Mouse (Mus musculus): ENCODE measurements around the gene Ddx5. TPM values are rescaled to one million over a fixed set of nuclear protein-coding genes. Genes with fewer than 3 reads are reported as not detected.
"Not testable (repeated sequence)": the region's sequence is repeated elsewhere in the genome, so short reads cannot be mapped to it uniquely, and the experiment has no call there.

Gene Ddx5
- polyA plus RNA-seq, 1 experiment = 601 TPM

DNA sequence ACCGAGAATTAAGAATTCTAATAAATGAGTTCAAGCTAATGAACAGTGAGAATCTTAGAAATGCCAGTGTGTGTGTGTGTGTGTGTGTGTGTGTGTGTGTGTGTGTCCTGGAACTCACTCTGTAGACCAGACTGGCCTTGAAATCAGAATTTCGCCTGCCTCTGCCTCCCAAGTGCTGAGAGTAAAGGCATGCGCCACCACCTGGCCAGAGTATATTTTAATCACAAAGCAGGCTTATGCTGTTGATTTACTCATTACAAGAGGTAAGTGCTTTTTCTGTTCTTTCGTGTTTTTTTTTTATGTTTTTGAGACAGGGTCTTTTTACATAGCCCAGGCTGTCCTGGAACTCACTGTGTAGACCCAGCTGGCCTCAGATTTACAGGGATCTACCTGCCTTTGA lies 4.9 kb upstream of the Ddx5 start:
- no peak for DNase-seq (ENCODE audit: extremely low spot score in 1 of 2, low spot score in 1 of 2)

DNA sequence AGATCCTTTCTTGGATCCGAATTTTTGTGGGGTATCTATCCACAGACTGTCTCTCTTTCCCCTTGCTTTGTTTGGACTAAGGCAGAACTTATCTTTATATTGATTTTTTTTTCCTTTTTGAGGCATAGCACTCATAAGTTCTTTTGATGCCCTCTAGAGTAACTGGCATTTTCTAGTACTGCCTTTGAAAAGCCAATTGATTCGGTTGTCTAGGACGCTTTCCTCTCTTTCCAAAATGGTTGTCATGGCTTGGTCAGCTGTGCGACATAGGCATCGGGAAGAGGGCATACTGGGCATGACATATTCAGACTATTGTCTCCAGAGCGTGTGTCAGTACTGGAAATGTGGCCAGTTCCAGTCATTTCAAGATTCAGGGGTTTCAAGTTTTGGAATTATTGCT lies 664 bp upstream of the Ddx5 start:
- no peak for DNase-seq (ENCODE audit: extremely low spot score in 1 of 2, low spot score in 1 of 2)

DNA sequence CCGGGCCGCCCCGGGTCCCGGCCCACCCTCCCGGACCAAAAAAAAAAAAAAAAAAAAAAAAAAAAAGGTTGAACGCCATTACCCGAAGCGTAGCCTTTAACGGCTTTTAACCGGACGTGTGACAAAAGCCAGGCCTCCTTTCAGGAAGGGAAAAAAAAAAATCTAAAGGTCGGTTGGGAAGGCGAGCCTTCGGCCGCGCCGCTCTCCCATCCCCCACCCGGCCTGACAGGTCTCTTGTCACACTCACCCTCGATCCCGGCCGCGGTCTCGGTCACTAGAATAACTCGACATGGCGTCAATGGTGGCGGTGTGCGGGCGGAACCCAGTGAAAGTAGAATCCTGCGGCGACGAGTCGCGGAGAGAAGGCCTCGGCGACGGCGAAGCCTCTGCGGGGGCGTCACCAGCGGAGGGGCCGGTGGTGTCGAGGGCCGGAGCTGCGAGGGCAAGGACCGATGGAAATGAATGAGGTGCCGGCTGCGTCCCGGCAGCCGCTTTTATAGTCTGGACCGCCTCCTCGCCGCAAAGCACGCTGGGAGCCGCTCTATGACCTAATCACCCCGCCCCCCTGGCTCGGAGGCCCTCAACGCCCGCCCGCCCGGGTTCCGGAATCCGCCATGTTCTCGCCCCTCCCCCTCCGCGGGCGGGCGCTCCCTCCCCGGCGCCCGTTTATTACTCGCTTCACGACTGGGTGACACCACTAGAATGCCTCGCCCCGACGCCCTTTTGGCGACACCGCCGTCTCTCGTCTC lies 785 bp downstream of the Ddx5 start:
- peak; percentile 94 to 99 for DNase-seq (ENCODE audit: extremely low spot score in 1 of 2, low spot score in 1 of 2)

DNA sequence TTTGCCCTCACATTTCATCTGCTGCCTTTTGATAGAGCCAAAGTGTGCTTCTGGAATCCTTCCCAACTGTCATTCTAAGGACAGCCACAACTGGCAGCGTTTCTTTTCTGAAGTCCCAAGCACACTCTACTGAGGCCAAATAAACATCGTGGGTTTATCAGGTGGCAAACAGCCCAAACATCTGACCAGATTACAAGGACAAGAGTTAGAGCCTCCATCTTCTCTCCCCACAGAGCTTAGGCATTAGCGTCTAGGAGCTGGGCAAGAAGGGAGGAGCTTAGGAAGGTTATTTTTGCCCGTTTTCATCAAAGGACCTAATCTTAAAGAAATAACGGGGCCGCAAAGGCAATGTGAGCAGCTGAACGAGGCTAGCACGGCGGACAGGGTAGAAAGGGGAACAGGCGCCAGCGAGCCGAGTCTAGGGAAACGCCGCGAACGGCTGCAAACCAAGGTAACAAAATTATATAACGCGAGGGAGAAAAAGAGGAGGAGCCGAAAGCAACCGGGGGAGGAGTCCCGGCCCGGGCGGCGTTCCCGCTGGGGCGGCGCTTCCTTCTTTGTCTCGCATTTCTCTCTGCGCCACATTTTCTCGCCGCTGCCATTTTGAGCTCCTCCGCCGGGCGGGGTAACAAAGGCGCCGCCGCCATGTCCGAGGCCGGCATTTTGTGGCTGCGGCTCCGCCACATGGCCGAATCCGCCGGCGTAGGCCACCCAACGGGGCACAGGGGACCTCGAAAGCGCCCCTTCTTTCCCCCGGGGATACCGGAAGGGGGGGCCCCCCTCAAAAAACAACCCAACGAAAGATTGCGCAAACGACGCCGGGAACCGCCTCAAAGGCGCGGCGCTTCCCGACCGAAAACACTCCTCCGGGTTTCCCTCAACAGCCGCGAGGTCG lies 1.6 kb downstream of the Ddx5 start:
- peak; percentile 64 to 88 for DNase-seq (ENCODE audit: extremely low spot score in 1 of 2, low spot score in 1 of 2)

DNA sequence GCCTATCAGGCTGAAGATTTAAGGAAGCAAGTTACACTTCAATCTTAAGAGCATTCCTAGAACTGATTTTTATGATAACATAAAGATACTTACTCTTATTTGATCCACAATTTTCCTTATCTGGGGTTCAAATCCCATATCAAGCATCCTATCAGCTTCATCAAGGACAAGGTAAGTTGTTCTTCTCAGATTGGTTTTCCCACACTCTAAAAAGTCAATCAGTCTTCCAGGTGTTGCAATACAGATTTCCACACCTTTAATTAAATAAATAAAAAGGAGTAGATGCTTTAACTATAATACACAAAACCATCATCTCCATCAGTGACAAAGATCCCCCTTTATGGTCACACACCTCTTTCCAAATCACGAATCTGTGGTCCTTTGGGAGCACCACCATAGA lies 3.9 kb downstream of the Ddx5 start:
- no peak for DNase-seq (ENCODE audit: extremely low spot score in 1 of 2, low spot score in 1 of 2)

DNA sequence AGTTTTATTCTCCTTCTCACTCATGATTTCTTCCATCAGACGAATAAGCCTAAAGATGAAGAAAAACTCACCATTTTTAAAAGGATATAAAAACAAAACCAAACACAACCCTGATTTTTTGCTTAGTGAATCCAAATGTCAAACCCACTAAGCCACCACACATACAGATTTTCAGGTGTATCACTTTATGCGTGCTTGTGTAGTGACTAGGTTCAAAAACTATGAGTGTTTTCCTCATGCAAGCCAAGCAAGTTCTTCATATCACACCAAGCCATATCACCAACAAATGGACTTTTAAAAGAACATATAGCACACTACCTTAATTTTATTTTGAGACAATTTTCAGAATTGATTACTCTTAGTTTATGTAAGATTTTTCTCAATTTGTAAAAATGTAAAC lies 4.5 kb downstream of the Ddx5 start:
- no peak for DNase-seq (ENCODE audit: extremely low spot score in 1 of 2, low spot score in 1 of 2)

DNA sequence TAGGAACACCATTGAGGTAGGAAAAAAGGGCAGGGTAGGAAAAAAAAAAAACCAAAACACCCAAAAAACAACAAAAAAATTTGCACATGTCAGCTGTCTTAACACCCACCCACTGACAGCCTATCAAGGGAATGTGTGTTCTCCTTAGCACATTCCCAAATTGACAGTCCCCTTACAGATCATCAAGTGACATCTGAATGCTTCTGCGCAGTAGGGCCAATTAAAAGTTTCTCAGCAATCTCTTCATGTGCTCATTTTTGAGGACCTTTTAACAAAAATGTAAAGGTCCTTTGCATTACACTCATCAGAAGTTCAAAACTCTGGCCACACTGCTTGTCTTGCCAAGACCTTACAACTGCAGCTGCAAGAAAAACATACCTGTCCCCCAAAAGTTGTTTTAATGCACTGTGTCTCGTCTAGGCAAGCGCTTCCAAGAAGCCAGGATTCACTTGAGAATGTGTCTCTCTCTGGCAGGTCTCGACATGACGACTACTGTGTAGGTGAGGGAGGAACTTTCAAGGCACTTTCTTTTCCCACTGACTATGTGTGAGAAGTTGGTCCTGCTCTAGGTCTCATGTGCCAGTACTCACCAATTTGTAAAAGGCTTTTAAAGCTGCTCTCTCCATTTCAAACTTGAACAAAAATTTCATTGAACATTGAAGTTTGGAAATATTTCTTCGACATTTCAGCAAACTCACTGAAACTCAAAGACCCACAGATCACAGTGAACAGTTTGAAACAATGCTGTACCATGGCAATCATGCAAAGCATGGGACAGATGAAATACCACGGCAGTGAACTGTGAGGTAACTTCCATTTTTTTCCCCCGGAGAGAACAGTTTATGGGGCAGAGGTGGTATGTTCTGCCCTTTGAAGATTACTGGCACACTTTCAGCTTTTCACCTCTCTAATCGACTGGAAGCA lies 5.9 kb downstream of the Ddx5 start:
- DNase-seq (ENCODE audit: extremely low spot score in 1 of 2, low spot score in 1 of 2) = no peak

DNA sequence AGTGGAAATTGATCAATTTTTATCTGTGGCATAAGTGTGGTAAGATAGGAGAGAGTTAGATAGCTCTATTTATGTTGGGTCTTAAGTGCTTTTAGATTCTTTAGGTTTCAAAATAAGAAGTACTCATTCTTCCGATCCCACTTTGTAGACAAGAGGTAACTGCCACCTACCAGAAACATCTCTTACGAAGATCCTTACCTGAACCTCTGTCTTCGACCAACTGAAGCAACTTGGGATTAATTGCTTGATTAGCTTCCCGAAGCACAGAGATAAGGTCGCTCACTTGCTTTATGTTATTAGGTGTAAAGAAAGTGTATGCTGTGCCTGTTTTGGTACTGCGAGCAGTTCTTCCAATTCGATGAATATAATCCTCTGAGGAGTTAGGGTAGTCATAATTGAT lies 6.7 kb downstream of the Ddx5 start:
- DNase-seq (ENCODE audit: extremely low spot score in 1 of 2, low spot score in 1 of 2) = not testable (repeated sequence)

DNA sequence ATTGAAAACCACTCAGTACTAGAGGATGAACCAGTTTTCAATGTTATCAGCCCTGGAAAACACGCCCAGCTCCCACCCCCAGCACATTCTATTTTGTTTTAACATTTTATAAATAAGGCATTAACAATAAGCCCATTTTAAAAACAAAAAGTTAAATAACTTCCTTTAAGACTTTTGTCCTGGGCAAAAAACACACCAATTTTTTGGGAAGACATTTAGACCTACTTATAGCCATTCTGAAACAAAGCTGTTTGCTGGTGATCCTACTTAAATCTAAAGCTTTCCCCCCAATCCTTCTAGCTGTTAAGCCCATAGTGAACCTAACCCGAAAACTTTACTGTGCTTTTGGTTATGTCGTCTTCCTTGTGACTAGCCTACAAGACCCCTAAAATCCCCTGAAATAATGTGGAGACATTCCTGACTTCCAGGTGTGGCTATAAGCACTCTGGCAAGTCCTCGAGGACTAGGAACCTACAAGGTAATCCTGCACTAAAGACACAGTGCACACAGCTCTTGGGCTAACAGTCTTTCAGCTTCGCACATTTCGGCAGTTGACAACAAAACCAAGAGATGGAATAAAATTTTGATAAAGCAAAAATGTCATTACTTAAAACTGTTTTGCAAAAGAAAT lies 8.3 kb downstream of the Ddx5 start:
- no peak for DNase-seq (ENCODE audit: extremely low spot score in 1 of 2, low spot score in 1 of 2)

DNA sequence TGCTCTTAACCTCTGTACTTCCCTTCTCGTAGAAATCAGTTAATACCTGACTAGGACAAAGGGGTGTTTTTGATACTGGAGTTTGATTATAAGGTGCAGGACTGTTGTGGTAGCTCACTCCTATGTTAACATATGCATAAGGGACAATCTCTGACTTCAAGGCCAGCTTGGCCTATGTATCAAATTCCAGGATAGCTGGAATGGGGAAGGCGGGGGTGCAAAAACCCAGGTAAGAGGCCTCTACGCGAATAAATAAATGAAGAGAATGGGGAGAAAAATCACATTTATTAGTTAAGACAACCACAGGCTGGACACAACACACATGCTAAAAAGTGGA lies 8.9 kb downstream of the Ddx5 start:
- no peak for DNase-seq (ENCODE audit: extremely low spot score in 1 of 2, low spot score in 1 of 2)

- DNase-seq (ENCODE audit: extremely low spot score in 1 of 2, low spot score in 1 of 2) = peak; percentile 85 to 92
Measured at GRCm38 (mm10) chr11:106779388-106780088, 9.4 kb downstream of the Ddx5 start, which contains the start of gene Polg2. Gene Polg2 (minus strand): TSS chr11:106779537.

DNA sequence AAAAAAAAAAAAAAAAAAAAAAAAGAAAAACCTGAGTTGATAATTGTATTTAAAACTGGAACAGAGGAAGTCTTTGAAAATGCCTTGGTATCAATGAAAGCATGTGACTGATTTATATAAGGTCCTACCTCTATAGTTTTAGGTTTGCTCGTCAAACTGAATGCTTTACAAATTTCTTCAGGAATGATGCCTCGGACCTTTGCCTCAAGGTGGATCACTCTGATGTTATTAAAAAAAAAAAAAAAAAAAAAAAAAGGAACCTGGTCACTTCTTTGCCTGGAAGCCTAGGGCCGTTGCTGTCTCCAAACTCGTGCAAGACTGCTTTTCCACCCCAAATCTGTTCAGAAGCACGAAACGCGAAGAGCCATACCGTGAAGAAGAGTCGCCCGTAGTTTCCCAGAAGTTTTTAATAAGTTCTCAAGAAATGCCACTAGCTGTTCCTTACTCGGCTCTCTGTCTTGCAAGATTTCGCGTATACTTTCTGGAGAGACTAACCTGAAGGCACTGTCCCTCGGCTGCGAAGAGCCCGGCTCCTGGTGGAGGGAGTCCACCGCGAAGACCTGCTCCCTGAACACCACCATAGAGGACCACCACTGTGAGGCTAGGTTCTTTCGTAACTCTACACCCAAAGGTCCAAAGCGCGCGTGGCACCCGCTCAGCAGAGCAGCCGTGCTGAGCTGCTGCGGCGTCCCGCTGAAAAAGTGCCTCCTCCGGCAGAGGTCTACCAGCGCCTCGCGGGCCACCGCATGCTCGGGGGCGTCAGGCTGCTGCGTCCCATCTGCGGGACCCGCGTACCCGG lies 10.2 kb downstream of the Ddx5 start:
- no peak for DNase-seq (ENCODE audit: extremely low spot score in 1 of 2, low spot score in 1 of 2)

DNA sequence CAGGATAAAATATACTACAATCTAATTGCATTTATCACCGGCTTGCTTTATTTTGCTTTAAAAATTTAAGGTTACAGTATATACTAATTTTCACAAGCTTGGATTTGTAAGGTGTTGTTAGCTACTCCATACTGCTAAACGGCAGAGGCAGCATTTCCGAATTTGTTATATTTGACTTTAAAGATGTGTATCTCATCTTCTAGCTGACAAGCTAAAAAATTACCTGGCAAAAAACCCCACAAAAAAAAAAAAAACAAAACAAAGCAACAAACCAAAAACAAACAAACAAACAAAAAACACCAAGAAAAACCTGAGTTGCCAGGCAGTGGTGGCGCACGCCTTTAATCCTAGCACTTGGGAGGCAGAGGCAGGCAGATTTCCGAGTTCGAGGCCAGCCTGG lies 10.9 kb downstream of the Ddx5 start:
- DNase-seq (ENCODE audit: extremely low spot score in 1 of 2, low spot score in 1 of 2) = no peak

GRCm38 (mm10) chr11:106777395-106777794 lies 11.6 kb downstream of the Ddx5 start:
- DNase-seq (ENCODE audit: extremely low spot score in 1 of 2, low spot score in 1 of 2) = no peak

- no peak for DNase-seq (ENCODE audit: extremely low spot score in 1 of 2, low spot score in 1 of 2)
Measured at GRCm38 (mm10) chr11:106776960-106777359, 12.0 kb downstream of the Ddx5 start.

GRCm38 (mm10) chr11:106773061-106773460 lies 15.9 kb downstream of the Ddx5 start:
- DNase-seq (ENCODE audit: extremely low spot score in 1 of 2, low spot score in 1 of 2) = no peak

DNA sequence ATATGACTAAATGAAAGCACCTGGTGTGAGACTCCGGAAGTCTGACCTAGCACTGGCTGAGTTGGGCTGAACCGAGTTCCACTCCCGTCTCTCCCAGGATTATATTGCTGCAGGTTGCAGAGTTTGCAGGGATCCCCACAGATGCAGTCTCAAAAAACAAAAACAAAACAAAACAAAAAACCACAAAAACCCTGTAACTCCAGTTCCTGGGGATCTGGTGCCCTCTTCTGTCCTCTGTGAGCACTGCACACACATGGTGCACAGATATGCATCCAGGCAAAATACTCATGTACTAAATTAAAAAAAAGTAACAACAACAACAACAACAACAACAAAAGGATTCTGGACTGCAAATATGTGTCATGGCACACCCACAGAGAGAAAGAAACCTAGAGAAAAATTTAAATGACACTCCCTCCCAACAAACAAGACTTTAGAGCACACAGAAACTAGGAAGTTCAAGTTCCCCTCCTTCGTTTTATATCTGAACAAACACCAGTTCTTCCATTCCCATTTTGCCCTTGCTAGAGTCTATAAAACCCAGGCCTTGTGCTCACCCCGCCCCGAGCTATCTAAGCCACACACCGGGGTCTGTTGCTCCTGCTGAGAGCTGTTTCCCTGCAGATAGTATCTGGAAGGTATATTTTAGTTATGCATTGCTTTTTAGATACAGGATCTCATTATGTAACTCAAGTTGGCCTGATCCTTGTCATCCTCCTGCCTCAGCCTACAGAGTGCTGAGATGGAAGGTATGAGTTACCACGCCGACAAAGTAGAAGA lies 18.6 kb downstream of the Ddx5 start:
- DNase-seq (ENCODE audit: extremely low spot score in 1 of 2, low spot score in 1 of 2) = no peak

- DNase-seq (ENCODE audit: extremely low spot score in 1 of 2, low spot score in 1 of 2) = no peak
Measured at GRCm38 (mm10) chr11:106767516-106767915, 21.5 kb downstream of the Ddx5 start.
